Mouse (Mus musculus) hindbrain, embryonic 12.5 days (tissue): ENCODE results near the gene Rabgap1l. TPM values are rescaled to one million over a fixed set of nuclear protein-coding genes. Genes with fewer than 3 reads are reported as not detected.

Experiments
- ATAC-seq: fragments of 200-750 bp; cut with Nextera tagmentation; 2 replicates; pipeline ENCODE4 v1.8.0; 2017; ENCODE audit warnings: moderate TSS enrichment; ENCODE audit not compliant: low FRiP score
- H3K27ac ChIP-seq: fragments of 300-500 bp; sonication (generic); 2 replicates; pipeline ENCODE4 v1.5.1; 2016; ENCODE audit warnings: mild to moderate bottlenecking
- H3K27me3 ChIP-seq: fragments of 300-500 bp; sonication (generic); 2 replicates; pipeline ENCODE4 v1.6.1; 2016; ENCODE audit warnings: mild to moderate bottlenecking
- H3K36me3 ChIP-seq: fragments of 300-500 bp; sonication (generic); 2 replicates; pipeline ENCODE4 v1.6.1; 2016; ENCODE audit warnings: mild to moderate bottlenecking
- H3K4me1 ChIP-seq: fragments of 300-500 bp; sonication (generic); 2 replicates; pipeline ENCODE4 v1.6.1; 2016
- H3K4me2 ChIP-seq: fragments of 300-500 bp; sonication (generic); replicated peaks from 2 replicates; pipeline ENCODE4 v1.6.1; 2016; ENCODE audit warnings: mild to moderate bottlenecking
- H3K4me3 ChIP-seq: fragments of 300-500 bp; sonication (generic); 2 replicates; pipeline ENCODE4 v1.5.1; 2016; ENCODE audit warnings: mild to moderate bottlenecking
- H3K9ac ChIP-seq: fragments of 300-500 bp; sonication (generic); 2 replicates; pipeline ENCODE4 v1.6.1; 2016; ENCODE audit warnings: mild to moderate bottlenecking, moderate library complexity
- H3K9me3 ChIP-seq: fragments of 300-500 bp; sonication (generic); replicated peaks from 2 replicates; pipeline ENCODE4 v1.6.1; 2016; ENCODE audit warnings: mild to moderate bottlenecking
- WGBS: fragments of 180-500 bp; shearing (Covaris S2); methylation state at CpG from one replicate; pipeline ENCODE4 v1.1.7; 2016; 5-methylcytosine and 5-hydroxymethylcytosine counted together
- polyA plus RNA-seq: library from polyadenylated mRNA; unstranded; fragments of >200 nt; fragmentation: Nextera tagmentation; extraction: Ambion mirVana; gene quantifications from 2 replicates; pipeline ENCODE4 v1.2.1, GENCODE M21; 2016

The Rabgap1l gene
- polyA plus RNA-seq, 1 experiment from 2014 or later = 20.5 TPM

DNA sequence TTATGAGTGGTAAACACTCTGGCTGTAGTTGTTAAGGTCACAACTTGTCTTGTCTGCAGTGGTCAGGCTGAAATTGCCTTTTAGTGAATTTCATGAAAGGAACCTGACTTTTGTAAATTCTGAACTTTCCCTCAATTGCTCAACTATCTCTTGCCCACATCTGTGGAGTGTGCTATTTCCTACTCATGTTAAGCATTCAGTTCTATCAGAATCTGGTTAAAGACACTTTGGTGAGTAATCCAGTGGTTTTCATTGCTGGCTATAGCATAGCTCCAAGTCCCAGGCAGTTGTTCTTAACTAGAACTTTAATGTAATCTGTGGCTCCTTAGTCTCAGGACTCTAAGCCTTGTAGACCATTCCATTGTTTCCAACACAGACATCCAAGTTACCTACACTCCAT, 421.3 kb downstream of the Rabgap1l start:
- no peak overlapping the region for H3K27ac ChIP-seq
- H3K27me3 ChIP-seq = no peaks in the 10 kb centered on the region
- no peak overlapping the region for H3K9ac ChIP-seq
- no peak for ATAC-seq
- H3K9me3 ChIP-seq = no peaks in the 10 kb centered on the region
- H3K4me1 ChIP-seq = no peaks in the 10 kb centered on the region
- no peaks in the 10 kb centered on the region for H3K36me3 ChIP-seq
- H3K4me2 ChIP-seq = no peak overlapping the region
- no peak overlapping the region for H3K4me3 ChIP-seq

- WGBS = 63% methylated on average over 1 of the region's 1 CpGs
- no peaks in the 10 kb centered on the region for H3K4me1 ChIP-seq
- H3K9me3 ChIP-seq = no peaks in the 10 kb centered on the region
- H3K4me2 ChIP-seq = no peak overlapping the region
- no peaks in the 10 kb centered on the region for H3K36me3 ChIP-seq
- H3K27ac ChIP-seq = no peak overlapping the region
- H3K9ac ChIP-seq = no peak overlapping the region
- H3K4me3 ChIP-seq = no peak overlapping the region
- ATAC-seq = no peak
- no peaks in the 10 kb centered on the region for H3K27me3 ChIP-seq
Measured at GRCm38 (mm10) chr1:160370552-160370951, 422.5 kb downstream of the Rabgap1l start.

GRCm38 (mm10) chr1:160366615-160367014, 426.4 kb downstream of the Rabgap1l start:
- no peak overlapping the region for H3K4me2 ChIP-seq
- no peak overlapping the region for H3K27ac ChIP-seq
- no peaks in the 10 kb centered on the region for H3K9me3 ChIP-seq
- no peak overlapping the region for H3K4me3 ChIP-seq
- H3K36me3 ChIP-seq = no peaks in the 10 kb centered on the region
- 90% methylated on average over 3 of the region's 3 CpGs for WGBS
- H3K27me3 ChIP-seq = no peaks in the 10 kb centered on the region
- no peak overlapping the region for H3K9ac ChIP-seq
- ATAC-seq = no peak
- H3K4me1 ChIP-seq = no peaks in the 10 kb centered on the region

- no peak overlapping the region for H3K4me2 ChIP-seq
- no peaks in the 10 kb centered on the region for H3K9me3 ChIP-seq
- no peak overlapping the region for H3K9ac ChIP-seq
- no peak overlapping the region for H3K27ac ChIP-seq
- no peak overlapping the region for H3K4me3 ChIP-seq
- peaks cover 2% of the 10 kb centered on the region; the same call in 1 of the 2 replicates for H3K4me1 ChIP-seq
- no peaks in the 10 kb centered on the region for H3K27me3 ChIP-seq
- ATAC-seq = no peak
- H3K36me3 ChIP-seq = no peaks in the 10 kb centered on the region
Measured at GRCm38 (mm10) chr1:160357268-160357667, 435.7 kb downstream of the Rabgap1l start.

- Histone ChIP-seq H3K27ac (no peak overlapping the region), H3K4me1 (peaks cover 14% of the 10 kb centered on the region), H3K27me3 (no peaks in the 10 kb centered on the region), H3K9ac (no peak overlapping the region), H3K4me2 (no peak overlapping the region), H3K9me3 (no peaks in the 10 kb centered on the region), H3K36me3 (no peaks in the 10 kb centered on the region), H3K4me3 (no peak overlapping the region)
- no peak for ATAC-seq
- WGBS = 85% methylated on average over 6 of the region's 6 CpGs
Measured at GRCm38 (mm10) chr1:160353732-160354455, 439.1 kb downstream of the Rabgap1l start.

- H3K9ac ChIP-seq = peak overlapping the region; percentile 47
- WGBS = 47% methylated on average over 4 of the region's 4 CpGs
- peaks cover 14% of the 10 kb centered on the region for H3K4me1 ChIP-seq
- peak overlapping the region; percentile 89 for H3K27ac ChIP-seq
- H3K27me3 ChIP-seq = no peaks in the 10 kb centered on the region
- H3K4me2 ChIP-seq = peak overlapping the region; percentile 65
- H3K36me3 ChIP-seq = no peaks in the 10 kb centered on the region
- no peaks in the 10 kb centered on the region for H3K9me3 ChIP-seq
- peak overlapping the region; percentile 38 for H3K4me3 ChIP-seq
- ATAC-seq = peak; percentile 74
Measured at GRCm38 (mm10) chr1:160352309-160352708, 440.7 kb downstream of the Rabgap1l start.

- ATAC-seq = peak; percentile 96
- Histone ChIP-seq H3K4me3 (peak overlapping the region; percentile 38), H3K4me1 (peaks cover 14% of the 10 kb centered on the region), H3K27me3 (no peaks in the 10 kb centered on the region), H3K36me3 (no peaks in the 10 kb centered on the region), H3K4me2 (peak overlapping the region; percentile 65), H3K9ac (peak overlapping the region; percentile 62), H3K27ac (peak overlapping the region; percentile 89), H3K9me3 (no peaks in the 10 kb centered on the region)
- under 1% methylated on average over 10 of the region's 10 CpGs for WGBS
Measured at GRCm38 (mm10) chr1:160351880-160352234, 441.2 kb downstream of the Rabgap1l start.

DNA sequence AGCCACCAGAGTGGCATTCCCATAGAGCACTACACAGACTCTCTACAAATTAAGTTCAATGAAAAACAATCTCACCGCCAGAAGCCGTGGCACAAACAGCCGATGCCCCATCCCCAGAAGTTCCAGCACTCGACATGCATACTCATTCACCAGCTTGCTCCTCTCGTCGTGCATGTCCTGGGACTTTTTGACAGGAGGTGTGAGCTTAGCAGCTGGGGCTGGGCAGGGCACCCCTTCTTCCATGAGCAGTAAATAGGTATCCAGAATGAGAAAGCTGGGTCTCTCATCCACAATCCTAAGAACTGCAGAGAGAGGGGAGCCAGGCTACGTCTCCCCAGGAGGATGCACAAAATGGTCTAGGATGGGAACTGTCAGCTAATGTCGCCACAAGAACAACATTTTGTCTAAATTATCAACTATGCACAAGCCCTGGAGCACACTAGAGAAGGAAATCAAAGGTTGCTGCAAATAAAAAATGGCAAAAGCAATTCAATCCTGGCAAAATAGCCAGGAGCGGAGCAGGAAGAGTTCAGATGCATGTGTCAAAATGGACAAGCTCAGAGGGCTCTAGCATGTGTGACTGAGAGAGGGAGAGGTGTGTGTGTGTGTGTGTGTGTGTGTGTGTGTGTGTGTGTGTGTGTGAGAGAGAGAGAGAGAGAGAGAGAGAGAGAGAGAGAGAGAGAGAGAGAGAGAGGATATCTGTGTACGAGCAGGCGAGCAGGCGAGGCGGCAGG, 441.7 kb downstream of the Rabgap1l start:
- H3K4me3 ChIP-seq = peak overlapping the region; percentile 38
- peak overlapping the region; percentile 62 for H3K9ac ChIP-seq
- H3K9me3 ChIP-seq = no peaks in the 10 kb centered on the region
- peak overlapping the region; percentile 89 for H3K27ac ChIP-seq
- H3K4me1 ChIP-seq = peaks cover 14% of the 10 kb centered on the region
- ATAC-seq = peak; percentile 70
- H3K4me2 ChIP-seq = peak overlapping the region; percentile 65
- 29% methylated on average over 11 of the region's 13 CpGs for WGBS
- no peaks in the 10 kb centered on the region for H3K27me3 ChIP-seq
- H3K36me3 ChIP-seq = no peaks in the 10 kb centered on the region

DNA sequence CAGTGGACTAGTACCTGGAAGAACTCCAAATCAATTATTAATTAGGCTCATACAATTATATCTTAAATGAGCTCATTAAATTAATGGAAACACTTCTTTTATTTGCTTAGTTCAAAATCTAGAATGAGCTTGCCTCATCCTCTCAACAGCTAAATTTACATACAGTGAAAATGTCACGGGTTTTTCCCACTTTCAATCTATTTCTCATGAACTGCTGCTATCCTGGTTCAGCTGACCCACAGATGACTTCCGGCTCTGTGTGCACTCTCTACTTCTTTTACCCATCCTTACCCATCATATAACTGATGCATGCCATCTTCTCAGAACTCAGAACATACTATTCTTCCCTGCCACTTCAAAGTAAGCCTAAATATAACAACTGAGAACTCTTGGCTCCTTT, 452.4 kb downstream of the Rabgap1l start:
- Histone ChIP-seq H3K4me3 (no peak overlapping the region), H3K27me3 (no peaks in the 10 kb centered on the region), H3K27ac (no peak overlapping the region), H3K4me1 (no peaks in the 10 kb centered on the region), H3K9ac (no peak overlapping the region), H3K36me3 (no peaks in the 10 kb centered on the region), H3K4me2 (no peak overlapping the region), H3K9me3 (no peaks in the 10 kb centered on the region)
- WGBS = 86% methylated on average over 2 of the region's 2 CpGs
- no peak for ATAC-seq

GRCm38 (mm10) chr1:160339374-160339773, 453.6 kb downstream of the Rabgap1l start:
- WGBS = 87% methylated on average over 4 of the region's 4 CpGs

DNA sequence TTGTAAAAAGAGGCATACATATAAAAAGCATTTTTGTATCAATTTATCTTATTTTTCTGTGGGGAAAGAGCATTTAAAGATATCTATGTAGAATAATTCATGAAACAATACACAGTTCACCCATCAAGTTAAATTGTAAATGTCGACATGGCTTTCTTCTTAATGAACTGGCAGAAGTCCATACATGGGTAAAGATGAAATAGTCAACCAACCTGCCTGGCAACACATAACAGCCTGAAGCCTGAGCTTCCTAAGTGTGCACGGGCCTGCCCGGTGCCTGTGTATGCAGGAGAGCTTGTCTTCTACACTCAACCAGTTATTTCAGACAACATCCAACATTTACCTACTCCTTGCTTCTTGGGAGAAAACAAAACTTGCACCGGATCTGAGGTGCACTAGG, 458.2 kb downstream of the Rabgap1l start:
- Histone ChIP-seq H3K4me2 (no peak overlapping the region), H3K4me1 (no peaks in the 10 kb centered on the region), H3K27ac (no peak overlapping the region), H3K9me3 (no peaks in the 10 kb centered on the region), H3K27me3 (no peaks in the 10 kb centered on the region), H3K4me3 (no peak overlapping the region), H3K9ac (no peak overlapping the region), H3K36me3 (no peaks in the 10 kb centered on the region)
- no peak for ATAC-seq
- 83% methylated on average over 4 of the region's 4 CpGs for WGBS

More at GRCm38 (mm10) chr1:160339374-160339773, 453.6 kb downstream of the Rabgap1l start:
- Histone ChIP-seq H3K27me3 (no peaks in the 10 kb centered on the region), H3K4me3 (no peak overlapping the region), H3K27ac (no peak overlapping the region), H3K9ac (no peak overlapping the region), H3K36me3 (no peaks in the 10 kb centered on the region), H3K4me2 (no peak overlapping the region), H3K4me1 (no peaks in the 10 kb centered on the region), H3K9me3 (no peaks in the 10 kb centered on the region)
- ATAC-seq = no peak

GRCm38 (mm10) chr1:160330828-160331227, 462.2 kb downstream of the Rabgap1l start:
- Histone ChIP-seq H3K4me3 (no peak overlapping the region), H3K9ac (no peak overlapping the region), H3K27ac (no peak overlapping the region), H3K4me2 (no peak overlapping the region), H3K9me3 (no peaks in the 10 kb centered on the region), H3K4me1 (no peaks in the 10 kb centered on the region), H3K36me3 (no peaks in the 10 kb centered on the region), H3K27me3 (no peaks in the 10 kb centered on the region)
- 66% methylated on average over 1 of the region's 1 CpGs for WGBS
- no peak for ATAC-seq

- H3K9me3 ChIP-seq = no peaks in the 10 kb centered on the region
- H3K4me1 ChIP-seq = 0 out of 2 replicates have a peak, but pooled peaks cover 2% of the 10 kb centered on the region
- H3K27me3 ChIP-seq = no peaks in the 10 kb centered on the region
- H3K27ac ChIP-seq = no peak overlapping the region
- no peak for ATAC-seq
- no peak overlapping the region for H3K4me2 ChIP-seq
- H3K9ac ChIP-seq = no peak overlapping the region
- 68% methylated on average over 2 of the region's 2 CpGs for WGBS
- H3K4me3 ChIP-seq = no peak overlapping the region
- H3K36me3 ChIP-seq = no peaks in the 10 kb centered on the region
Measured at GRCm38 (mm10) chr1:160330222-160330621, 462.8 kb downstream of the Rabgap1l start.
